Mouse (Mus musculus): ENCODE measurements around the gene Bmf. TPM values are rescaled to one million over a fixed set of nuclear protein-coding genes. Genes with fewer than 3 reads are reported as not detected.

Gene Bmf
- total and polyA plus RNA-seq, 2 experiments from 2014 or later: 0.99 to 6.8 TPM

- Histone ChIP-seq H3K9ac (replicated peaks; ENCODE audit: low read length, poor library complexity, severe bottlenecking) (no peak overlapping the region), H3K4me1 (ENCODE audit: insufficient read depth, low read length) (0 out of 2 replicates have a peak, but pooled peaks cover 6% of the 10 kb centered on the region), H3K27me3 (ENCODE audit: insufficient read depth, low read length) (no peaks in the 10 kb centered on the region), H3K4me3 (ENCODE audit: low read depth, low read length) (no peak overlapping the region), H3K27ac (ENCODE audit: low read depth, low read length) (no peak overlapping the region), H3K4me2 (ENCODE audit: low read depth, low read length, poor library complexity, severe bottlenecking) (no peak overlapping the region), H3K36me3 (ENCODE audit: insufficient read depth, low read length) (no peaks in the 10 kb centered on the region), H3K9me3 (ENCODE audit: low read length) (no peaks in the 10 kb centered on the region)
- ATAC-seq (ENCODE audit: low FRiP score): no peak
- DNase-seq (ENCODE audit: low spot score): peak; percentile 44
- WGBS: 45% methylated on average over 19 of the region's 20 CpGs
- no peak for TF ChIP-seq CTCF (IDR thresholded peaks at IDR 0.05)
Measured at GRCm38 (mm10) chr2:118499135-118499961, 50.1 kb downstream of the Bmf start.

- Histone ChIP-seq H3K9me3 (ENCODE audit: low read length) (no peaks in the 10 kb centered on the region), H3K4me2 (ENCODE audit: low read depth, low read length, poor library complexity, severe bottlenecking) (no peak overlapping the region), H3K27ac (ENCODE audit: low read depth, low read length) (no peak overlapping the region), H3K27me3 (ENCODE audit: insufficient read depth, low read length) (no peaks in the 10 kb centered on the region), H3K9ac (replicated peaks; ENCODE audit: low read length, poor library complexity, severe bottlenecking) (no peak overlapping the region), H3K4me1 (ENCODE audit: insufficient read depth, low read length) (0 out of 2 replicates have a peak, but pooled peaks cover 6% of the 10 kb centered on the region), H3K36me3 (ENCODE audit: insufficient read depth, low read length) (no peaks in the 10 kb centered on the region), H3K4me3 (ENCODE audit: low read depth, low read length) (no peak overlapping the region)
- ATAC-seq (ENCODE audit: low FRiP score) (no peak), DNase-seq (ENCODE audit: low spot score) (no peak)
- TF ChIP-seq CTCF (IDR thresholded peaks at IDR 0.05): no peak
- WGBS: 80% methylated on average over 6 of the region's 6 CpGs
Measured at GRCm38 (mm10) chr2:118498476-118498875, 51.0 kb downstream of the Bmf start.

- ATAC-seq (ENCODE audit: low FRiP score) (no peak), DNase-seq (ENCODE audit: low spot score) (no peak)
- H3K9me3 ChIP-seq (ENCODE audit: low read length): no peaks in the 10 kb centered on the region
- no peak for TF ChIP-seq CTCF (IDR thresholded peaks at IDR 0.05)
- H3K27ac ChIP-seq (ENCODE audit: low read depth, low read length): no peak overlapping the region
- no peak overlapping the region for H3K9ac ChIP-seq (replicated peaks; ENCODE audit: low read length, poor library complexity, severe bottlenecking)
- no peaks in the 10 kb centered on the region for H3K27me3 ChIP-seq (ENCODE audit: insufficient read depth, low read length)
- no peak overlapping the region for H3K4me2 ChIP-seq (ENCODE audit: low read depth, low read length, poor library complexity, severe bottlenecking)
- 88% methylated on average over 5 of the region's 5 CpGs for WGBS
- no peak overlapping the region for H3K4me3 ChIP-seq (ENCODE audit: low read depth, low read length)
- 0 out of 2 replicates have a peak, but pooled peaks cover 6% of the 10 kb centered on the region for H3K4me1 ChIP-seq (ENCODE audit: insufficient read depth, low read length)
- no peaks in the 10 kb centered on the region for H3K36me3 ChIP-seq (ENCODE audit: insufficient read depth, low read length)
Measured at GRCm38 (mm10) chr2:118497890-118498289, 51.6 kb downstream of the Bmf start.

DNA sequence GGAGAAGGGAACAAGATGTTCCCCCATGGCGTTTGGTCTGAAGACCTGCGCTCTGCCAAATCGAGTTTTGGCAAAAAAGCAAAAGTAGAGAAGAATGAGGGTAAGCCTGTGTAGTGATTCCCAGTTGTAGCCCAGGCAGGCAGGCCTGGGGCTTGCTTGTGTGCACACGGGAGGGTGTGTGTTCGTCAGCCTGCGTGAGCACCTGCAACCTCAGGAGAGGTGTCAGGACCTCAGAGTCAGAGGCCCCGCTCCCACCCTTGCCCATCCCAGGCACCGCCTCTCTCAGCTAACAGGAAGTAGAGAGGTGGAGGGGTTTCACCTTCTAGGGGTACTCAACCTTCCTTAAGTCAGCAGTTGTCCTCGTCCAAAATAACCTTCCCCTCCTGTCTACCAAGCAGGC lies 54.5 kb downstream of the Bmf start:
- WGBS: 84% methylated on average over 9 of the region's 9 CpGs
- ATAC-seq (ENCODE audit: low FRiP score) (no peak), DNase-seq (ENCODE audit: low spot score) (no peak)
- no peaks in the 10 kb centered on the region for H3K36me3 ChIP-seq (ENCODE audit: insufficient read depth, low read length)
- H3K4me2 ChIP-seq (ENCODE audit: low read depth, low read length, poor library complexity, severe bottlenecking): no peak overlapping the region
- no peak overlapping the region for H3K9ac ChIP-seq (replicated peaks; ENCODE audit: low read length, poor library complexity, severe bottlenecking)
- H3K4me1 ChIP-seq (ENCODE audit: insufficient read depth, low read length): 0 out of 2 replicates have a peak, but pooled peaks cover 6% of the 10 kb centered on the region
- H3K27me3 ChIP-seq (ENCODE audit: insufficient read depth, low read length): no peaks in the 10 kb centered on the region
- H3K27ac ChIP-seq (ENCODE audit: low read depth, low read length): no peak overlapping the region
- H3K4me3 ChIP-seq (ENCODE audit: low read depth, low read length): no peak overlapping the region
- H3K9me3 ChIP-seq (ENCODE audit: low read length): no peaks in the 10 kb centered on the region
- no peak for TF ChIP-seq CTCF (IDR thresholded peaks at IDR 0.05)

DNA sequence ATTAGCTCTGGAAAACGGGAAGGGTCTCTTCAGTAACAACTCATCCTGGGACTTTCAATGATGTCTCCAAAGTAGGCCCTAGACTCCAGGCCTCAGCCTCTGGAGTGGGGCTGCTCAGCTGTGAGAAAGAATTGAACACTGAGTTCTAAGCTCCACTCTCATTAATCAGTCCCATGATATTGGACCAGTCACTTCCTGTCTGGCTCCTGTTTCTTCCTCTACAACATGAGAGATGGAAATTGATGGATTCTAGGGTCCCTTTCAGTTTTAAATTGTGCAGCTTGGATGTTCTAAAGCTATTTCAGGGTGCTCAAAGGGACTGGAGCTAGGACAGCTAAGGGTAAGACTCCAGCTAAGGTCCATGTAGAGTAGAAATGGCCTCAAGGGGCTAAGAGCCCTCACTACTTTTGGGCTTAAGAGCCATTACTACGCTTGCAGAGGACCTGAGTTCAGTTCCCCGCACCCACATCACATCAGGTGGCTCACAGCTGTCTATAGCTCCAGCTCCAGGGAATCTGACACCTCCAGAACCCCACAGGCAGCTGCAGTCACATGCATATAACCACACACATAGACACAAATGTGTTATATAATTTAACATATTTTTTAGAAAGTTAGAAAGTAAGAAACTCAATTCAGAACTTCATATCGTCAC lies 57.6 kb downstream of the Bmf start:
- no peaks in the 10 kb centered on the region for H3K9me3 ChIP-seq (ENCODE audit: low read length)
- no peak overlapping the region for H3K9ac ChIP-seq (replicated peaks; ENCODE audit: low read length, poor library complexity, severe bottlenecking)
- H3K36me3 ChIP-seq (ENCODE audit: insufficient read depth, low read length): no peaks in the 10 kb centered on the region
- no peak overlapping the region for H3K4me2 ChIP-seq (ENCODE audit: low read depth, low read length, poor library complexity, severe bottlenecking)
- no peaks in the 10 kb centered on the region for H3K27me3 ChIP-seq (ENCODE audit: insufficient read depth, low read length)
- H3K4me1 ChIP-seq (ENCODE audit: insufficient read depth, low read length): no peaks in the 10 kb centered on the region
- TF ChIP-seq CTCF (IDR thresholded peaks at IDR 0.05): no peak
- no peak for ATAC-seq (ENCODE audit: low FRiP score)
- no peak for DNase-seq (ENCODE audit: low spot score)
- H3K4me3 ChIP-seq (ENCODE audit: low read depth, low read length): no peak overlapping the region
- no peak overlapping the region for H3K27ac ChIP-seq (ENCODE audit: low read depth, low read length)
- WGBS: 90% methylated on average over 4 of the region's 4 CpGs

DNA sequence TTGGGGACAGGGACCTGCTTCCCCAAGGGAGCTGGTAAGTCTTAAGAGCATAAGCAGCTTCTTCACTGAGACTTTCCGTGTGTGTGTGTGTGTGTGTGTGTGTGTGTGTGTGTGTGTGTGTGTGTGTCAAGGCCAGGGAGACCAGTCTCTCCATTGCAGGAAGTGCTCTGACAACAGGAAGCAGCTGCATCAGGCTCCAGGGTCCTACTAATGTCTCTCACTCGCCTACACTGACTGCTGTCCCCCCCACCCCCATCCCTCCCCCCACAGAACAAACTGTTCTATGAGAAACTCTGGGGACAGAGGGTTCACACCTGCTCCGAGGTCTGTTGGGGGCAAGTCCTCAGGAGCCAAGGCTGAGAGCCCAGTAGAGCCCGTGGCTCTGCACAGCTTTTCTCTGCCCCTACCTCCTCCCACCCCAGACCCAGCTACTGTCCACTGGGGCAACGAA lies 58.2 kb downstream of the Bmf start:
- no peaks in the 10 kb centered on the region for H3K4me1 ChIP-seq (ENCODE audit: insufficient read depth, low read length)
- no peak; the same call in 1 of the 2 replicates for ATAC-seq (ENCODE audit: low FRiP score)
- no peak overlapping the region for H3K9ac ChIP-seq (replicated peaks; ENCODE audit: low read length, poor library complexity, severe bottlenecking)
- H3K27me3 ChIP-seq (ENCODE audit: insufficient read depth, low read length): no peaks in the 10 kb centered on the region
- WGBS: 61% methylated on average over 5 of the region's 5 CpGs
- no peaks in the 10 kb centered on the region for H3K9me3 ChIP-seq (ENCODE audit: low read length)
- no peaks in the 10 kb centered on the region for H3K36me3 ChIP-seq (ENCODE audit: insufficient read depth, low read length)
- TF ChIP-seq CTCF (IDR thresholded peaks at IDR 0.05): no peak
- no peak for DNase-seq (ENCODE audit: low spot score)
- no peak overlapping the region for H3K4me2 ChIP-seq (ENCODE audit: low read depth, low read length, poor library complexity, severe bottlenecking)
- H3K4me3 ChIP-seq (ENCODE audit: low read depth, low read length): no peak overlapping the region
- no peak overlapping the region for H3K27ac ChIP-seq (ENCODE audit: low read depth, low read length)
